Mouse (Mus musculus) bone marrow macrophage, adult 2 months (primary cell): ENCODE data around the gene C5ar1.

Experiments
- CTCF ChIP-seq: IDR thresholded peaks from 2 replicates; pipeline ENCODE4 v1.5.1; 2012; ENCODE audit warnings: low read depth, mild to moderate bottlenecking, low read length, moderate library complexity
- POLR2A ChIP-seq: IDR thresholded peaks from 2 replicates; pipeline ENCODE4 v1.6.1; 2012; ENCODE audit warnings: mild to moderate bottlenecking, low read depth, low read length, borderline replicate concordance

- TF ChIP-seq POLR2A (no peak), CTCF (no peak)
Observed at GRCm38 (mm10) chr7:16201136-16201535, 58.2 kb downstream of the C5ar1 start.
